Mouse (Mus musculus): Measurements from ENCODE around the gene Gdf5. TPM values are rescaled to one million over a fixed set of nuclear protein-coding genes. Genes with fewer than 3 reads are reported as not detected.

Gene Gdf5
- 0.42 TPM for polyA plus RNA-seq (2014; fragmentation: Illumina TruSeq; extraction: RNeasy Lipid Tissue Mini Kit (QIAGEN cat#74804); ENCODE audit: low read depth, low replicate concordance)

DNA sequence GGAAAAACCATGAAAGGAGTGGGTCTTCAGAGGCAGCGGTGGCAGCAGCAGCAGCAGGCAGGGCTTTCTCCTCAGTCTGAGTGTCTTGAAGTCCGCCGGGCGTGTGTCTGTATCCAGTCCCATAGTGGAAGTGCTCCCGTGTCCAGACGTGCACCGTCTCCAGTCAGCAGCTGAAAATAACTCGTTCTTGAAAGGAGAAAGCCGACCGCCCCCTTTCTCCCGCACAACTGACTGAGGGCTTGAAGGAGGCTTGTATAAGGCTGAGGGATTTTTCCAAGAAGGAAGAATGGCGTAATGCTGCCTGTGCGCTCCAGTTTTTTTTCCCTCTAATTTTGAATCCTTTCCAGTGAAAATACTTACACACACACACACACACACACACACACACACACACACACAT, at the start of gene Gdf5:
Gene Gdf5, minus strand, starts transcription at position 244 of the 400 bp plus-strand sequence.

DNA sequence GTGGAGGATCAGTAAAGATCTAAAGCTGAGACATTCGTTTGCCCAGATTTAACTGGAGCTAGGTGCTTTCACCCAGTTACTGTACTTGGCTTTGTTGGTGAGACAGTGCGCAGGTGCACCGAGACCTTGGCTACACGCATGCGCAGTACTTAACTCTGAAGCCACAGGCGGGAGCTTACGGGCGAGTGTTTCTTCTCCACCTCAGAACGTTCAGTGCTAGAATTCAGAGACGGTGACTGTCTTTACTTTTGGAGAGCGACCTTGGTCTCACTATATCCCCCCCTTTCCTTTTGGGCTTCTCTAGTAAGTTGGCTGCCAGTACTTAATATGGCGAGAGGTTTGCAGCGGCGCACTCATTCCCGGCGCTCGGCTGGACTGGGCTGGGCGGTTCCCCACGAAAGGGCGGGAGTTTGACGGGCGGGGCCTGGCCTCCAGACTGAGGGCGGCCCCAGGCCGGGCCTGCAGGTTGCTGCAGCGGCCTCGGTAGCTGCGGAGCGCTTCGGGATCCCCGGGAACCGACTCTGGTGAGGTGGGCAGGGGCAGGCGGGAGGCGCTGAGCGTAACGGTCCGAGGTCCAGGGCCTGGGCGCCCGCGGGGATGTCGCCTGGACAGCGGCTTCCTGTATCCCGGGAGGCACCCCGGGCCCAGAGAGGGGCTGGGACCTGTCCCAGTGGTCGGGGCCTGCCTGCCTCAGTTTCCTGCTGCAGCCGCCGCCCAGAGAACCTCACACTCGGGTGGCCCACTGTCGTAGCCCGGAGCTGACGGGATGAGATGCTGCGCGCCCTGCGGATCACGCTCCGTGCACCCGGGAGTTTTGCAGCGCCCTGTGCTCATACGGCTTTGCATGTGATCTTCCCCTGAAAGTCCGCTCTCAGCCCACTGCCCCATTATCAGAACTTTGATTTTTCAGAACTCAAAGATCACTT, 11.2 kb upstream of the Gdf5 start, which contains the start of gene Cep250:
Gene Cep250, plus strand, starts transcription at position 325 of the 926 bp plus-strand sequence.

GRCm38 (mm10) chr2:155940681-155941080, 4.5 kb downstream of the Gdf5 start, which contains the start of gene Gm15557:
Gene Gm15557, plus strand, starts transcription at chr2:155940728.

GRCm38 (mm10) chr2:155929531-155930442, 15.4 kb downstream of the Gdf5 start, which contains the start of gene Uqcc1:
Gene Uqcc1, minus strand, starts transcription at chr2:155930310.

Other genes with a start within 250 kb of the Gdf5 start
- 51.9 TPM for gene Edem2, start 215.9 kb downstream of the Gdf5 start, polyA plus RNA-seq (2014; fragmentation: Illumina TruSeq; extraction: RNeasy Lipid Tissue Mini Kit (QIAGEN cat#74804); ENCODE audit: low read depth, low replicate concordance)
- gene Gm17581, start 209.5 kb downstream of the Gdf5 start, polyA plus RNA-seq (2014; fragmentation: Illumina TruSeq; extraction: RNeasy Lipid Tissue Mini Kit (QIAGEN cat#74804); ENCODE audit: low read depth, low replicate concordance): not detected
- gene Procr, start 194.2 kb downstream of the Gdf5 start, polyA plus RNA-seq (2014; fragmentation: Illumina TruSeq; extraction: RNeasy Lipid Tissue Mini Kit (QIAGEN cat#74804); ENCODE audit: low read depth, low replicate concordance): 10.4 TPM
- 0.06 TPM for gene Mmp24, start 170.0 kb downstream of the Gdf5 start, polyA plus RNA-seq (2014; fragmentation: Illumina TruSeq; extraction: RNeasy Lipid Tissue Mini Kit (QIAGEN cat#74804); ENCODE audit: low read depth, low replicate concordance)
- gene BC029722, start 125.9 kb downstream of the Gdf5 start, polyA plus RNA-seq (2014; fragmentation: Illumina TruSeq; extraction: RNeasy Lipid Tissue Mini Kit (QIAGEN cat#74804); ENCODE audit: low read depth, low replicate concordance): 52.0 TPM
- gene Eif6, start 118.4 kb downstream of the Gdf5 start, polyA plus RNA-seq (2014; fragmentation: Illumina TruSeq; extraction: RNeasy Lipid Tissue Mini Kit (QIAGEN cat#74804); ENCODE audit: low read depth, low replicate concordance): 57.7 TPM
- not detected for gene Fam83c, start 110.5 kb downstream of the Gdf5 start, polyA plus RNA-seq (2014; fragmentation: Illumina TruSeq; extraction: RNeasy Lipid Tissue Mini Kit (QIAGEN cat#74804); ENCODE audit: low read depth, low replicate concordance)
- 50.0 TPM for gene Uqcc1, start 15.1 kb downstream of the Gdf5 start, polyA plus RNA-seq (2014; fragmentation: Illumina TruSeq; extraction: RNeasy Lipid Tissue Mini Kit (QIAGEN cat#74804); ENCODE audit: low read depth, low replicate concordance)
- not detected for gene Gm15557, start 4.6 kb downstream of the Gdf5 start, polyA plus RNA-seq (2014; fragmentation: Illumina TruSeq; extraction: RNeasy Lipid Tissue Mini Kit (QIAGEN cat#74804); ENCODE audit: low read depth, low replicate concordance)
- 26.5 TPM for gene Cep250, start 11.1 kb upstream of the Gdf5 start, polyA plus RNA-seq (2014; fragmentation: Illumina TruSeq; extraction: RNeasy Lipid Tissue Mini Kit (QIAGEN cat#74804); ENCODE audit: low read depth, low replicate concordance)
- gene 6430550D23Rik, start 62.6 kb upstream of the Gdf5 start, polyA plus RNA-seq (2014; fragmentation: Illumina TruSeq; extraction: RNeasy Lipid Tissue Mini Kit (QIAGEN cat#74804); ENCODE audit: low read depth, low replicate concordance): 3.1 TPM
- gene Ergic3, start 62.7 kb upstream of the Gdf5 start, polyA plus RNA-seq (2014; fragmentation: Illumina TruSeq; extraction: RNeasy Lipid Tissue Mini Kit (QIAGEN cat#74804); ENCODE audit: low read depth, low replicate concordance): 199 TPM
- 5.1 TPM for gene Fer1l4, start 107.6 kb upstream of the Gdf5 start, polyA plus RNA-seq (2014; fragmentation: Illumina TruSeq; extraction: RNeasy Lipid Tissue Mini Kit (QIAGEN cat#74804); ENCODE audit: low read depth, low replicate concordance)
- gene Spag4, start 119.8 kb upstream of the Gdf5 start, polyA plus RNA-seq (2014; fragmentation: Illumina TruSeq; extraction: RNeasy Lipid Tissue Mini Kit (QIAGEN cat#74804); ENCODE audit: low read depth, low replicate concordance): 7.4 TPM
- gene Cpne1, start 166.6 kb upstream of the Gdf5 start, polyA plus RNA-seq (2014; fragmentation: Illumina TruSeq; extraction: RNeasy Lipid Tissue Mini Kit (QIAGEN cat#74804); ENCODE audit: low read depth, low replicate concordance): 29.0 TPM
- gene Rbm12, start 166.6 kb upstream of the Gdf5 start, polyA plus RNA-seq (2014; fragmentation: Illumina TruSeq; extraction: RNeasy Lipid Tissue Mini Kit (QIAGEN cat#74804); ENCODE audit: low read depth, low replicate concordance): 9.8 TPM
- gene Gm28036, start 181.7 kb upstream of the Gdf5 start, polyA plus RNA-seq (2014; fragmentation: Illumina TruSeq; extraction: RNeasy Lipid Tissue Mini Kit (QIAGEN cat#74804); ENCODE audit: low read depth, low replicate concordance): 12.3 TPM
- 219 TPM for gene Romo1, start 198.7 kb upstream of the Gdf5 start, polyA plus RNA-seq (2014; fragmentation: Illumina TruSeq; extraction: RNeasy Lipid Tissue Mini Kit (QIAGEN cat#74804); ENCODE audit: low read depth, low replicate concordance)
- 44.4 TPM for gene Nfs1, start 198.8 kb upstream of the Gdf5 start, polyA plus RNA-seq (2014; fragmentation: Illumina TruSeq; extraction: RNeasy Lipid Tissue Mini Kit (QIAGEN cat#74804); ENCODE audit: low read depth, low replicate concordance)
- gene Rbm39, start 234.9 kb upstream of the Gdf5 start, polyA plus RNA-seq (2014; fragmentation: Illumina TruSeq; extraction: RNeasy Lipid Tissue Mini Kit (QIAGEN cat#74804); ENCODE audit: low read depth, low replicate concordance): 182 TPM

Data from adipose tissue, adult 10 weeks (tissue).